Mouse (Mus musculus) right cerebral cortex, postnatal 25 days (tissue): ENCODE measurements around the gene Celsr1.
"Not testable (repeated sequence)": the region's sequence is repeated elsewhere in the genome, so short reads cannot be mapped to it uniquely, and the experiment has no call there.

Experiments used
- DNase-seq: peaks from one replicate; pipeline ENCODE4 v3.0.0; 2022

The Celsr1 gene

DNA sequence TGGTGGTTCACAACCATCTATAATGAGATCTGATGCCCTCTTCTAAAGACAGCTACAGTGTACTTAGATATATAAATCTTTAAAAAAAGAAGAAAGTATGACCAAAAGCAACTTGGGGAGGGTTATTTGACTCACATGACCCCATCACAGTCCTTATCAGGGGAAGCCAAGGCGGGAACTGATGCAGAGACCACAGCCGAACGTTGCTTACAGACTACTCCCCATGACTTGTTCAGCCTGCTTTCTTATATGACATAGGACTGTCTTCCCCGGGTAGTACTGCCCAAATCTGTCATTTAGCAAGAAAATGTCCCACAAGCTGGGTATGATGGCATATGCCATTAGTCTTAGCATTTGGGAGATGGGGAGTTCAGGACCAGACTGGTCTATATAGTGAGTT is 144.3 kb downstream of the Celsr1 start:
- no peak for DNase-seq

DNA sequence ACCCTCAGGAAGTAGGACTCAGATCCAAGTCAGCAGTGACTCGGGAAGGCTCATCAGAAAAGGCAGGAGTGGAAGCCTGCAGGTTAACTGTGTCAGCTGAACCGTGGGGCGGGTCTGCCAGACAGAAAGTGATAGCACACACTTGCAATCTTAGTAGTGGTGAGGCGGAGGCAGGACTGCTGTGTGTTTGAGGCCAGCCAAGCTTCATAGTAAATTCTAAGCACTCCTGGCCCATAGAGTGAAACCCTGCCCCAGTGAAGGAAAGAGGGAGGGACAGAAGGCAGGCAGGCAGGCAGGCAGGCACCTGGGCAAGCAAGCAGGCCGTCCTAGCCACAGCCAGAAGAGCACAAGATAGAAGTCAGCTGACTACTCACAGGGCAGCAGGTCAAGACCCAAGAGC is 148.0 kb downstream of the Celsr1 start:
- DNase-seq = no peak

DNA sequence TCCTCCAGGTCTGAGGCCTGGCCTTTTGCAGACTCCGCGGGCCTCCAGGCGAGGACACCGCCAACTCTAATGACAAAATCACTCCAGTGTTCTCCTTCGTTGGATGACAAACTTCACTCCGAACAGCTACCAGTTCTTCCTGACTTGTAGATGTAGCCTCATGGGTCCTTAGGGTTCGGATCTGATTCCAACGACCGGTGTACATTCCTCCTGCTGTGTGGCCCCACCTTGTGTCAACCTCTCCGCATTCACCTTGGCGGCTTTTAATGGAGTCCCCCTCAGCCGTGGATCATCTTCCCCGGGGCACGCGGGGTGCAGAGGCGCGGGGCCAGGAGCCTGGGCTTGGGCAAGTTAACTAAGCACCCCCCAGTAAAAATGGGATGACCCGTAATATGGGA is 154.1 kb downstream of the Celsr1 start:
- no peak for DNase-seq

DNA sequence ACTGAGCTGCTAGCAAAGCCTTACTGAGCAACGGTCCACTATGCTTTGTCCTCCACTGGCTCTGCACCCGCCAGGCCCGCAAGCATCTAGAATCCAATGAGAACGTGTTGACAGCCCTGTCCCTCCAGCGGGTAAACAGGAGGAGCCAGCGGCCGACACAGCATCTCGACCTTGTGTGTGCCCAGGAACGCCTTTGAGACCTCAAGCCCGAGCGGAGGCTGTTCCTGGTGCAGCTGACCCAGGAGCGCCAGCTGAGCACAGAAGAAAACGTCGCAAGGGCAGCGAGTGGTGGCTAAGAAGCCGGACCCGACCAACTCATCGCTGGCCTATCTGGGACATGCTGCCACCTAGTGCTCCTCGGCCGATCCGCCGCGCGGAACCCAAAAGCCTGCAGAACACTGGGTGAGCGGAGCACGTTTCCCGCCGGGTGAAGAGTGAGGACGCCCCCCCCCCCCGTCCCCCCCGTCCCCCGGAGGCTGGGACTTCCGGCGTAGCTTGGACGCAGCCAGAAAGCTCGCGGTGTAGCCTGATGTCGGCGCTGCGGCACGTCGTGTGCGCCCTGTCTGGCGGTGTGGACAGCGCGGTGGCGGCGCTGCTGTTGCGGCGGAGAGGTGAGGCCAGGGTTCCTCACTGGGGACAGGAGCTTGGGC is 154.6 kb downstream of the Celsr1 start, which contains the start of gene Trmu:
Gene Trmu (plus strand): TSS at position 465 of the 650 bp plus-strand sequence.
- DNase-seq = peak; percentile 92

DNA sequence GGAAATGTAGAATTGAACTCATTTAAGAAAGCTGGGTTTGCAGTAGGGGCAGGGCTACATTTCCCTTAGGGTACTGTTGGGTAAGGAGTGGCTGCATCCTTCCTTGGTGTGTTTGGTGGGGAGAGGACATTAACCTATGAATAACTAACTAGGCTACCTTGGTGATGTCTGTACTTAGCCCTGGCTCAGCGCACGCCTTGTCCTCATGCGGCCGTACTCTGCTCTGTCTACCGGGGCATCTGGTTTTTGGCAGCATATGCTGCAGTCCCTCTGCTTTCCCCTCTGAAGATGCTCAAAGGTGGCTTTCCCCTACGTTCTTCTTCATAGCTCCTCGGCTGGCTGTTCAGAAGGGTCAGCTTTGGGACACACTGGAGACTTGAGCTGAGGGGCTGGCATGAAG is 156.2 kb downstream of the Celsr1 start:
- DNase-seq = no peak

DNA sequence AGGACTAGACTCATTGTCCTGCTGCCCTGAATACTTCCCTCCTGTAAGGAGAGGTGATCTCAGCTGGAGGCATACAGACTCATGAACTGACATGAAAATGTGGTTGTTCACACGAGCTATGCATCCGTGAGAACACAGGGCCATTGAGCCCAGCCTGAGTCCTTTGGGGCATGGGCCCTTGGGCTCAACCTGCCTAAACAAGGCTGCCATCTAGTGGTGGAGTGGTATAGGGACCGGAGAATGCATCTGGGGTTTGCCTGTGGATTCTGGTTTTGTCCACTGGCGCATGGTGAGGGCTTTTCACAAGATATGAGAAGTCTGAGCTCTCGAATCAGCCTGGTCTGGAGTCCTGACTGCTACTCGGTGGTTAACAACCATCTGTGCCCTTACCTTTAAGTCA is 165.9 kb downstream of the Celsr1 start:
- peak; percentile 66 for DNase-seq

DNA sequence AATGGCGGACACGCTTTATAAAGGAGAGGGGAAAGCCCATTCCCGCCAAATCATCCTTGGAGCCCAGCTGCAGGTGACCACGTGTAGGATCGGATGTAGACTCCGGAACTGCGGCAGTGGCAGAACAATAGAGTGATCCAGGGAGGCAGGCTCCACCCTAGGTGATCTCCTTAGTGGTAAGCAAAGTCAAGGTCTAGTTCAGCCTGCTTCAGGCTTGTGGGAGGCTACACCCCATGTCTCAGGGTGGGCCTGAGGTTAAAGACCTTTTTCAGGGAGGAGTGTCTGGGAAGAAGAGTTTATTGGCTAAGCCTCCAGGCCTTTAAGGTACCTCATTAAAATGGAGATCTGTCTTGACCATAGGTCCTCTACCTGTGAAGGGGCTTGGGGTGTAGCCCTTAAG is 167.7 kb downstream of the Celsr1 start:
- DNase-seq = not testable (repeated sequence)

DNA sequence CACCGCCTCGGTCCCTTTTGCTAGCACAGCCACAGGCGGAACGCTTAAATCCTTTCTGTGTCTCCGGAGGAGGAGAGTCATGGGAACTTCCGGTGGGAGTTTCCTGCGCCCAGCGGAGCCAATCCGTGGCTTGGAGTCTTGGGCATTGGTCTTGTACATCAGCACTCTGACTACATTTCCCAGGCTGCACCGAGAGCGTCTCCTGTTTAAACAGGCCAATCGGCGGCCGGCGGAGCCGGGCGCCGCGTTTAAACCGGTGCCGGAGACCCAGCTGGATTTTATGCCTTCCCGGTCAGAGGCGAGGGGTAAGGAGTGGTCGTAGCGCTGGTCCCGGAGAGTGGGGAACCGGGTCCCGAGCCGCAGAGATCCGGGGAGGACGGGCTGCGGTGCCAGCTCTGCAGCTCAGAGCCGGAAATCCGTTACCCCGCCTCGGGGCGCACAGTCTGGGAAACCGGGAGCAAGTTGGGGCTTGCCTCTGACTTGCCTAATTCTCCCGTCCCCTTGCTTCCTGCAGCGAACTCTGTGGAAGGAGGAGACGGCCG is 174.0 kb downstream of the Celsr1 start, which contains the start of gene Gtse1:
Gene Gtse1 (plus strand): TSS at position 256 of the 542 bp plus-strand sequence.
- peak; percentile 91 for DNase-seq

DNA sequence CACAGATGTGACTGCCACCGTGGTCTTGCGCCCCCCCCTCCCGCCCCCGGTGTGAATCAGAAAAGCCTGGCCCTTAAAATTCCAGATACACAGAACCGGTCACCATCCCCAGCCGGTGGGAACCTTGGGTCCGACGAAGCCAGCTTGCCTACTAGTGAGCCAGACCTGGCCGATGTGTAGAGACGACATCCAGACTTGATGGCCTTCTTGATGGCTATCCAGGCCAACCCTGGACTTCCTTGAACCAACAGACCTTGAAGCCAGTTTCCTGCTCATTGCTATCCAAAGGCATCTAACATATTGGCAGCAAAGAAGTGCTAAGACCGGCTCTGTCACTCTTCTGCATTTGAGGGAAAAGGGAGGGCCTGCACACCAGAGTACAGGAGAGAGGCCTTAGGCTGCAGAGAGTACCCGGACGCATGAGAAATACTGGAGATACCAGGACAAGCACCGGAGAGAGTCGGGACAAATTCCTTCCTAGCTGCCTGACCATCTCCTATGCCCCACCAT is 174.5 kb downstream of the Celsr1 start:
- DNase-seq = no peak

DNA sequence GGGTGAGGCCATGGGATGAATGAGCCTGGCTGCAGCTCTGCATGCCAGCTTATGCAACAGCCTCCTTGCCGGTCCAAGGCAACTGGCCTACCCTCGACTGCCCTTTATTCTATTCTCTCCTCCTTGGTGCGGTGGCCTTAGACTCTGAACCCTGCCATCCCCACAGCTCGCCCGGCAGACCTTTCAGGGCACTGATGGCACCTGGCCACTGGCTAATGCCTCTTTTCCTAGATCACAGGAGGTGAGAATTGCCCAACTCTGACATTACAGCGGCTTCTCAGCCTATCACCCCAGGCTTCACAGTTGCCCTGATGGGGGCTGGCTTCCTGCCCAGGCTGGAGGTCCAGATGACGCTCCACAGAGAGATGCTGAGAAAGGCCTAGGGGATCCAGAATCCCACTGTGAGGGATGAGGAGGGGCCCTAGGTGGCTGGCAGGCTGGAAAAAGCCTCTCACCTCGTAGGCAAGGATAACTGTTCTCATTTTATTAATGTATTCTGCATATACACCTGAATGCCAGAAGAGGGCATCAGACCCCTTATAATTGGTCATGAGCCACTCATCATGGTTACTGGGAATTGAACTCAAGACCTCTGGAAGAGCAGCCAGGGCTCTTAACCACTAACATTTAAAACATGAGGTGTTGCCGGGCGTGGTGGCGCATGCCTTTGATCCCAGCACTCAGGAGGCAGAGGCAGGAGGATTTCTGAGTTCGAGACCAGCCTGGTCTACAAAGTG is 181.8 kb downstream of the Celsr1 start:
- DNase-seq = no peak
